Comparison of ENCODE assay signal across 8 mouse cellular contexts in the genomic region with DNA sequence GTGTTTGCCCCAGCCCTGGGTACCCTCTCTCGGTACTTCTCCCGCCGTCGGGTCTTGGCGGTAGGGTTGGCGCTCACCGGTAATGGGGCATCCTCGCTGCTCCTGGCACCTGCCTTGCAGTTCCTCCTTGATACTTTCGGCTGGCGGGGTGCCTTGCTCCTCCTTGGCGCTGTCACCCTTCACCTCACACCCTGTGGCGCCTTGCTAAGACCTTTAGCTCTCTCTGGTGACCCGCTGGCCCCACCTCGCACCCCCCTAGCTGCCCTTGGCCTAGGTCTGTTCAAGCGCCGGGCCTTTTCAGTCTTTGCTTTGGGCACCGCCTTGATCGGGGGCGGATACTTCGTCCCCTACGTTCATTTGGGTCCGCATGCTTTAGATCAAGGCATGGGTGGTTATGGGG. TPM values are rescaled to one million over a fixed set of nuclear protein-coding genes. Genes with fewer than 3 reads are reported as not detected.
A peak's percentile ranks its signal among the peaks of the same experiment; 100 is the strongest.
DNase-seq lines count a peak whose midpoint lies in the region; ATAC-seq and TF ChIP-seq lines count a peak whose summit lies in the region.
"Had no signal": no experiment of that assay in that cellular context is flagged by ENCODE, and none has a peak within 500 bp of the region (broad histone marks: within the 10 kb centered on the region; RNA-seq: fewer than 3 reads in every experiment).

No protein-coding gene starts in this region.

- DNase-seq in midbrain, embryonic 11.5 days (ENCODE audit: low spot score, missing footprints), result no peak
- DNase-seq in kidney, postnatal 0 days (ENCODE audit: low spot score), result no peak
- DNase-seq in yolk sac, embryonic 10.5 days (ENCODE audit: low spot score), result no peak
- no peak for DNase-seq in spleen, postnatal 4 days (ENCODE audit: low spot score in 2 of 2)
- DNase-seq in adrenal gland, postnatal 36 days, result no peak

- no peak for TF ChIP-seq CTCF in kidney, postnatal 0 days (IDR thresholded peaks at IDR 0.05; ENCODE audit: low read depth)

- H3K9me3 ChIP-seq in midbrain, embryonic 12.5 days, result no peaks in the 10 kb centered on the region
- H3K9me3 ChIP-seq in midbrain, embryonic 11.5 days (ENCODE audit: control insufficient read depth, low read length), result no peaks in the 10 kb centered on the region
- H3K9me3 ChIP-seq in embryonic facial prominence, embryonic 15.5 days (replicated peaks), result no peaks in the 10 kb centered on the region
- H3K9me3 ChIP-seq in kidney, postnatal 0 days (replicated peaks; ENCODE audit: low read length), result no peaks in the 10 kb centered on the region

- no peak overlapping the region; the same call in 1 of the 2 replicates for H3K4me2 ChIP-seq in midbrain, embryonic 12.5 days (replicated peaks)
- no peak overlapping the region for H3K4me2 ChIP-seq in midbrain, embryonic 11.5 days
- no peak overlapping the region for H3K4me2 ChIP-seq in embryonic facial prominence, embryonic 15.5 days (replicated peaks)
- peak overlapping the region; percentile 50; the same call in 1 of the 2 replicates for H3K4me2 ChIP-seq in kidney, postnatal 0 days (ENCODE audit: low read length)

- H3K36me3 ChIP-seq in midbrain, embryonic 12.5 days, result peaks cover 16% of the 10 kb centered on the region
- no peaks in the 10 kb centered on the region for H3K36me3 ChIP-seq in midbrain, embryonic 11.5 days (ENCODE audit: control insufficient read depth, insufficient read depth, low read length)
- 0 out of 2 replicates have a peak, but pooled peaks cover 8% of the 10 kb centered on the region for H3K36me3 ChIP-seq in embryonic facial prominence, embryonic 15.5 days
- H3K36me3 ChIP-seq in kidney, postnatal 0 days (ENCODE audit: insufficient read depth, low read length), result no peaks in the 10 kb centered on the region

- 9% methylated on average over 22 of the region's 22 CpGs for WGBS in midbrain, embryonic 12.5 days
- 6% methylated on average over 22 of the region's 22 CpGs for WGBS in midbrain, embryonic 11.5 days
- 11% methylated on average over 22 of the region's 22 CpGs for WGBS in embryonic facial prominence, embryonic 15.5 days
- 15% methylated on average over 22 of the region's 22 CpGs for WGBS in kidney, postnatal 0 days

- H3K4me3 ChIP-seq in midbrain, embryonic 12.5 days, result 0 out of 2 replicates have a peak overlapping the region, but pooled peaks have one; percentile 33
- H3K4me3 ChIP-seq in midbrain, embryonic 11.5 days (ENCODE audit: low read depth, low read length), result no peak overlapping the region
- peak overlapping the region; percentile 40; the same call in 1 of the 2 replicates for H3K4me3 ChIP-seq in embryonic facial prominence, embryonic 15.5 days (replicated peaks)
- no peak overlapping the region for H3K4me3 ChIP-seq in kidney, postnatal 0 days (replicated peaks; ENCODE audit: low read depth, low read length)

- no peak overlapping the region for H3K9ac ChIP-seq in midbrain, embryonic 12.5 days (replicated peaks)
- H3K9ac ChIP-seq in midbrain, embryonic 11.5 days (ENCODE audit: low read length), result no peak overlapping the region
- no peak overlapping the region for H3K9ac ChIP-seq in embryonic facial prominence, embryonic 15.5 days
- H3K9ac ChIP-seq in kidney, postnatal 0 days (ENCODE audit: low read depth, low read length), result no peak overlapping the region

- no peak overlapping the region for H3K27ac ChIP-seq in midbrain, embryonic 12.5 days (replicated peaks)
- H3K27ac ChIP-seq in midbrain, embryonic 11.5 days (ENCODE audit: low read depth, low read length), result no peak overlapping the region
- H3K27ac ChIP-seq in embryonic facial prominence, embryonic 15.5 days (replicated peaks), result no peak overlapping the region
- H3K27ac ChIP-seq in kidney, postnatal 0 days, result no peak overlapping the region

- H3K4me1 ChIP-seq in midbrain, embryonic 12.5 days, result peaks cover 44% of the 10 kb centered on the region
- H3K4me1 ChIP-seq in midbrain, embryonic 11.5 days (ENCODE audit: control insufficient read depth, insufficient read depth, low read length), result peaks cover 28% of the 10 kb centered on the region
- peaks cover 37% of the 10 kb centered on the region for H3K4me1 ChIP-seq in embryonic facial prominence, embryonic 15.5 days
- peaks cover 16% of the 10 kb centered on the region for H3K4me1 ChIP-seq in kidney, postnatal 0 days (replicated peaks; ENCODE audit: insufficient read depth, low read length)

- ATAC-seq in midbrain, embryonic 12.5 days (ENCODE audit: low FRiP score, low read depth), result no peak
- no peak for ATAC-seq in midbrain, embryonic 11.5 days (ENCODE audit: low FRiP score)
- no peak for ATAC-seq in embryonic facial prominence, embryonic 15.5 days (ENCODE audit: insufficient number of reproducible peaks, low FRiP score, low TSS enrichment, low read depth)
- no peak for ATAC-seq in kidney, postnatal 0 days (replicated peaks; ENCODE audit: low FRiP score, low read depth)
- ATAC-seq: lung, postnatal 0 days had no signal

- H3K27me3 ChIP-seq in midbrain, embryonic 12.5 days, result peaks cover 76% of the 10 kb centered on the region
- peaks cover 39% of the 10 kb centered on the region for H3K27me3 ChIP-seq in midbrain, embryonic 11.5 days (ENCODE audit: control insufficient read depth, insufficient read depth, low read length)
- H3K27me3 ChIP-seq in embryonic facial prominence, embryonic 15.5 days, result peaks cover 58% of the 10 kb centered on the region
- peaks cover 8% of the 10 kb centered on the region for H3K27me3 ChIP-seq in kidney, postnatal 0 days (ENCODE audit: insufficient read depth, low read length)

RNA-seq across cellular contexts. Expression of a gene that starts 2.7 kb away (rescaled TPM):
- polyA plus RNA-seq in midbrain, embryonic 12.5 days (2016; fragmentation: Nextera tagmentation; extraction: Ambion mirVana), result 1.9 and 2.8 TPM in 2 replicates
- polyA plus RNA-seq in midbrain, embryonic 11.5 days (2014; fragmentation: Nextera tagmentation; extraction: Ambion mirVana), result 0.19 and 0.30 TPM in 2 replicates
- polyA plus RNA-seq in embryonic facial prominence, embryonic 15.5 days (2015; fragmentation: Nextera tagmentation; extraction: Ambion mirVana), result 6.9 and 11.2 TPM in 2 replicates
- 11.2 and 12.6 TPM in 2 replicates for polyA plus RNA-seq in kidney, postnatal 0 days (2015; fragmentation: Nextera tagmentation; extraction: Ambion mirVana)
- under 1 TPM in 1 of 2 experiments, not detected in 1; 0.23 TPM for total RNA-seq in adrenal gland, postnatal 36 days (2021)

RNA-seq across cellular contexts. Expression of a gene that starts 5.6 kb away (rescaled TPM):
- 19.0 and 19.5 TPM in 2 replicates for polyA plus RNA-seq in midbrain, embryonic 12.5 days (2016; fragmentation: Nextera tagmentation; extraction: Ambion mirVana)
- 14.9 and 15.8 TPM in 2 replicates for polyA plus RNA-seq in midbrain, embryonic 11.5 days (2014; fragmentation: Nextera tagmentation; extraction: Ambion mirVana)
- polyA plus RNA-seq in embryonic facial prominence, embryonic 15.5 days (2015; fragmentation: Nextera tagmentation; extraction: Ambion mirVana), result 10.3 and 13.2 TPM in 2 replicates
- polyA plus RNA-seq in kidney, postnatal 0 days (2015; fragmentation: Nextera tagmentation; extraction: Ambion mirVana), result 20.6 and 21.4 TPM in 2 replicates
- 1 to 10 TPM; 2.7 to 3.0 TPM for total RNA-seq in adrenal gland, postnatal 36 days (2021)

RNA-seq across cellular contexts. Expression of a gene that starts 14.3 kb away (rescaled TPM):
- polyA plus RNA-seq in midbrain, embryonic 12.5 days (2016; fragmentation: Nextera tagmentation; extraction: Ambion mirVana), result 5.2 and 5.4 TPM in 2 replicates
- 4.9 and 5.4 TPM in 2 replicates for polyA plus RNA-seq in midbrain, embryonic 11.5 days (2014; fragmentation: Nextera tagmentation; extraction: Ambion mirVana)
- polyA plus RNA-seq in embryonic facial prominence, embryonic 15.5 days (2015; fragmentation: Nextera tagmentation; extraction: Ambion mirVana), result 11.9 and 12.4 TPM in 2 replicates
- polyA plus RNA-seq in kidney, postnatal 0 days (2015; fragmentation: Nextera tagmentation; extraction: Ambion mirVana), result 22.0 TPM in 2 replicates
- total RNA-seq in adrenal gland, postnatal 36 days (2021), result 10 to 100 TPM; 10.7 to 18.9 TPM

RNA-seq across cellular contexts. Expression of a gene that starts 22.4 kb away (rescaled TPM):
- polyA plus RNA-seq in midbrain, embryonic 12.5 days (2016; fragmentation: Nextera tagmentation; extraction: Ambion mirVana), result 210 and 213 TPM in 2 replicates
- 226 and 232 TPM in 2 replicates for polyA plus RNA-seq in midbrain, embryonic 11.5 days (2014; fragmentation: Nextera tagmentation; extraction: Ambion mirVana)
- polyA plus RNA-seq in embryonic facial prominence, embryonic 15.5 days (2015; fragmentation: Nextera tagmentation; extraction: Ambion mirVana), result 157 and 177 TPM in 2 replicates
- polyA plus RNA-seq in kidney, postnatal 0 days (2015; fragmentation: Nextera tagmentation; extraction: Ambion mirVana), result 147 and 150 TPM in 2 replicates
- 10 to 100 TPM; 38.6 to 61.4 TPM for total RNA-seq in adrenal gland, postnatal 36 days (2021)

RNA-seq across cellular contexts. Expression of a gene that starts 24.3 kb away (rescaled TPM):
- 10.5 and 12.4 TPM in 2 replicates for polyA plus RNA-seq in midbrain, embryonic 12.5 days (2016; fragmentation: Nextera tagmentation; extraction: Ambion mirVana)
- polyA plus RNA-seq in midbrain, embryonic 11.5 days (2014; fragmentation: Nextera tagmentation; extraction: Ambion mirVana), result 9.7 and 12.1 TPM in 2 replicates
- 9.5 and 12.0 TPM in 2 replicates for polyA plus RNA-seq in embryonic facial prominence, embryonic 15.5 days (2015; fragmentation: Nextera tagmentation; extraction: Ambion mirVana)
- polyA plus RNA-seq in kidney, postnatal 0 days (2015; fragmentation: Nextera tagmentation; extraction: Ambion mirVana), result 15.6 and 15.9 TPM in 2 replicates
- total RNA-seq in adrenal gland, postnatal 36 days (2021), result 1 to 10 TPM; 4.9 to 7.3 TPM

Comparison
In these comparisons a context has a peak if more than half of its experiments do, and no peak if none do; other contexts are left out.
1. H3K4me3 ChIP-seq: peak in midbrain, embryonic 12.5 days (single experiment) and embryonic facial prominence, embryonic 15.5 days (single experiment); none in midbrain, embryonic 11.5 days (single experiment) and kidney, postnatal 0 days (single experiment).